Mouse (Mus musculus) thymus, adult 2 months (tissue): ENCODE results near the gene Gm4922. TPM values are rescaled to one million over a fixed set of nuclear protein-coding genes. Genes with fewer than 3 reads are reported as not detected.

Source experiments
- DNase-seq: peaks from one replicate; pipeline ENCODE4 v3.0.0; 2021
- H3K27ac ChIP-seq: fragments of 200-500 bp; 2 replicates; pipeline ENCODE4 v1.5.1; 2012; ENCODE audit warnings: low read length, control low read depth; ENCODE audit not compliant: control insufficient read depth, insufficient read depth
- H3K27me3 ChIP-seq: fragments of 200-500 bp; 2 replicates; pipeline ENCODE4 v1.6.1; 2012; ENCODE audit warnings: mild to moderate bottlenecking, low read length, moderate library complexity, mixed read lengths; ENCODE audit not compliant: control insufficient read depth, insufficient read depth
- H3K36me3 ChIP-seq: fragments of 200-500 bp; 2 replicates; pipeline ENCODE4 v1.6.1; 2012; ENCODE audit warnings: mild to moderate bottlenecking, low read length, moderate library complexity; ENCODE audit not compliant: control insufficient read depth, insufficient read depth
- H3K4me1 ChIP-seq: fragments of 200-500 bp; replicated peaks from 2 replicates; pipeline ENCODE4 v1.6.1; 2012; ENCODE audit warnings: low read length; ENCODE audit not compliant: control insufficient read depth, insufficient read depth
- H3K4me3 ChIP-seq: fragments of 200-500 bp; 2 replicates; pipeline ENCODE4 v1.5.1; 2012; ENCODE audit warnings: mild to moderate bottlenecking, low read length, control low read depth, moderate library complexity; ENCODE audit not compliant: control insufficient read depth, insufficient read depth
- CTCF ChIP-seq: fragments of 200-500 bp; IDR thresholded peaks from 2 replicates; pipeline ENCODE4 v1.5.1; 2012; ENCODE audit warnings: mild to moderate bottlenecking, control low read depth, low read length, moderate library complexity, borderline replicate concordance; ENCODE audit not compliant: control insufficient read depth, poor library complexity, insufficient read depth; ENCODE audit errors: extremely low read depth
- POLR2A ChIP-seq: fragments of 200-500 bp; IDR thresholded peaks from 2 replicates; pipeline ENCODE4 v1.6.1; 2012; ENCODE audit warnings: mild to moderate bottlenecking, low read length, control low read depth, moderate library complexity; ENCODE audit not compliant: control insufficient read depth, poor library complexity, insufficient read depth; ENCODE audit errors: extremely low read depth
- whole genome bisulfite sequencing: fragments of 180-500 bp; shearing (Covaris S2); methylation state at CpG from one replicate; pipeline ENCODE4 v1.1.7; 2018; 5-methylcytosine and 5-hydroxymethylcytosine counted together
- polyA plus RNA-seq: library from polyadenylated mRNA; depleted of rRNA; stranded (reverse); fragments of >200 nt; gene quantifications from 2 replicates; pipeline ENCODE4 v1.2.3, GENCODE M21; 2012; rRNA removed

Gene Gm4922
- not detected in 2 replicates for polyA plus RNA-seq

DNA sequence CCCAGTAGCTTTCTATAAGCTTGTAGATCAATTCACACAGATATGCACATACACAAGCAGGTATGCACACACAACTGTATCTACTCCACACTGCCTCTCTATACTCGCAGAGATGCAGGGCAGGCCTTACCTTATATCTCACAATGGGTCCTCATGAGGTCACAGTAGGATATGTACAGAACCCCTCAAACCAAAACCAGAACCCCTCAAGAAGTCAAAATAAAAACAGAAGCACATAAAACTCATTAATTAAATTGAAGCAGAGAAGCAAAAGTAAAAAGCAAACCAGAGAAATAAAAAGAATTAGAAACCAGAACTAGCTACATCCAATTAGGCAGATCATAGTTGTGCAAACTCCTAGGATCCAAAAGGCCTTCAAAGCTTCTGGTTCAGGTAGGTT lies at the start of gene Gm4922:
Gm4922 (minus strand) TSS at position 101 of the 400 bp plus-strand sequence.
- no peak within 1 kb of the TSS for H3K27ac ChIP-seq
- H3K36me3 ChIP-seq, result no peaks in the 10 kb centered on the region
- 95% methylated on average over 1 of the region's 1 CpGs for WGBS
- H3K27me3 ChIP-seq, result no peaks in the 10 kb centered on the region
- TF ChIP-seq CTCF (no peak), POLR2A (no peak)
- H3K4me3 ChIP-seq, result no peak within 1 kb of the TSS
- no peak for DNase-seq
- H3K4me1 ChIP-seq, result no peaks in the 10 kb centered on the region

DNA sequence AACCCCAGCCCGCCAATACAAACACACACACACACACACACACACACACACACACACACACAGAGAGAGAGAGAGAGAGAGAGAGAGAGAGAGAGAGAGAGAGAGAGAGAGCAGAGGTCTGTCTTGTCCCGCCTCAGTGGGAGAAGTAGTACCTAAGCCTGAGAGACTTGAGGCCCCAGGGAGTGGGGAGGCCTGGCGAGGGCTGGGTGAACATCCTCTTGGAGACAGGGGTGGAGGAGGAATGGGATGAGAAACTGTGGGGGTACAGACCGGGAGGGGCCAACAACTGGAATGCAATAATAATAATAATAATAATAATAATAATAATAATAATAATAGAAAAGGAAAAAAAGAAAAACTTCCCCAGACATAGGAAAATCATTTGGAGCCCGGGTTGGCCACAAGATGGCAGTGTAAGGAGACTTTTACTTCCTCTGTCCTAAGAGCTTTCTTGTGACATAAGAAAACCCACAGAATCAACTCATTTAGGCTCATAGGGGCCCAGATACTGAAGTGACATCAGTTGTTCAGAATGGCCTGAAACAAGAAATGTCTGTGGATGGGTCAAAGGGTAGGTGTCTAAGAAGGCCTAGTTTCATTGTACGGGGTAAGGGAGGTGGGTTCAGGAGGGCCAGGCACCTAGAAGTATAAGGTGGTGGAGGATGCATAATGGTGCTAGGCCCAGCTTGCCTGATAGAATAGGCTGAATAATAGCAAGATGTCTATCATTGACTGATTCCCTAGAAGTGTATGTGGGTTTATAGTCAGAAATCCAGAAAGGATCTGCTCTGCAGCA lies 49.3 kb upstream of the Gm4922 start:
- no peaks in the 10 kb centered on the region for H3K36me3 ChIP-seq
- no peak for TF ChIP-seq POLR2A
- TF ChIP-seq CTCF, result no peak
- WGBS, result 65% methylated on average over 6 of the region's 6 CpGs
- peaks cover 3% of the 10 kb centered on the region for H3K4me1 ChIP-seq
- H3K4me3 ChIP-seq, result no peak overlapping the region
- peak; percentile 50 for DNase-seq
- H3K27me3 ChIP-seq, result no peaks in the 10 kb centered on the region
- no peak overlapping the region for H3K27ac ChIP-seq

DNA sequence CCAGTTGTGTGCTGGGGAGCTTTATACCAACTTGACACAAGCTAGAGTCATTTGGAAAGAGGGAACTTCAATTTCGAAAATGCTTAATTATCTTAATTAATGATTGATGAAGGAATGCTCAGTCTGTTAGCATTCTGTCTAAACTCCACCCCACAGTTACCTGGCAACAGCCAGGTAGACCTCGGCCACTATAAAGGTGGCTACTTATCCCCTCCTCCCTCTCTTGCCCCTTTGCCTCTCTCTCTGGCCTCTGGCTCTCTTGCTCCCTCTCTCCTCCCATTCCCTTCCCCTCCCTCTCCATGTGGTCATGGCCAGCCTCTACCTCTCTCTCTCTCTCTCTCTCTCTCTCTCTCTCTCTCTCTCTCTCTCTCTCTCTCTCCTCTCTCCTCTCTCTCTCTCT lies 47.8 kb upstream of the Gm4922 start:
- no peaks in the 10 kb centered on the region for H3K27me3 ChIP-seq
- no peak for DNase-seq
- no peak overlapping the region for H3K4me3 ChIP-seq
- TF ChIP-seq CTCF (no peak), POLR2A (no peak)
- no peaks in the 10 kb centered on the region for H3K36me3 ChIP-seq
- 79% methylated on average over 2 of the region's 2 CpGs for WGBS
- no peak overlapping the region for H3K27ac ChIP-seq
- H3K4me1 ChIP-seq, result peaks cover 3% of the 10 kb centered on the region

DNA sequence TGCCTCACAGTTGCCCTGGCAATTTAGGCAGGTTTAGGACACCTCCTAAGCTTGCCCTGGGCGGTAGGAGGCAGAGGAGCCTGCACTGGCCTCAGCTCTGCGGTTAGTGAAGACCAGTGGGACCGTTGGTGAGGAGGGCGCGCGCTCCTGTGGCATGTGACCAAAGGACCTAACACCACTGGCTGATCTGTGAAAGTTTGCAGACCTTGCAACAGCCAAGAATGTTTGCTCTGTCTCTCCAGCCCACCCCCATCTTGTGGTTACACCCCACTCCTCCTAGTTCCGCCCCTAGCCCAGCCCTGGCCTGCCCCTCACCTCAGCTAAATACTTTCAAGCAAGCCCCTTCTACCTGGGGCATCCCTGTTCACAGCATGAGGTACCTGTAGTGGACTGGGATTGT lies 45.2 kb upstream of the Gm4922 start:
- 54% methylated on average over 7 of the region's 7 CpGs for WGBS
- H3K4me3 ChIP-seq, result no peak overlapping the region

DNA sequence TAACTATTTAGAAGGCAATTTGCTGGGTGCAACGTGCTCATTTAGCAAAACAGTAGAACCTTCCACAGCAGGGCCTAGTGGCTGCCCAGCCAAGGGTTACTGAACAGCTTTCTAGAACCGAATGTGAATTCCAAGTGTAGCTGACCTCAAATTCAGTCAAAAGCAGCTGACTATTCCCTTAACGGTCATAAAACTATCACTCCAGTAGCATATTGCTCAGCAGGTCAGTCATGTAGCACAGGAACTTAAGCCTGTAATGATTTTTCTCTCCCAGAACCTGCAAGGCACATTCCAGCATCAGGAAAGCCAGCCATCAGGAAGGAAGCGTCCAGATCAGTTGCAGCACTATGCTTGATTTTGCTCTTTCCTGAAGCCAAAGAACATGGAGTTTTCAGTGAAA lies 43.8 kb upstream of the Gm4922 start:
- WGBS, result 96% methylated on average over 4 of the region's 4 CpGs
- Histone ChIP-seq H3K27me3 (no peaks in the 10 kb centered on the region), H3K4me1 (peaks cover 11% of the 10 kb centered on the region), H3K27ac (no peak overlapping the region), H3K36me3 (no peaks in the 10 kb centered on the region), H3K4me3 (no peak overlapping the region)
- DNase-seq, result no peak
- no peak for TF ChIP-seq POLR2A
- TF ChIP-seq CTCF, result no peak

More for the DNA sequence above, 45.2 kb upstream of the Gm4922 start:
- no peak for DNase-seq
- Histone ChIP-seq H3K27me3 (no peaks in the 10 kb centered on the region), H3K36me3 (no peaks in the 10 kb centered on the region), H3K4me1 (peaks cover 10% of the 10 kb centered on the region), H3K27ac (no peak overlapping the region)
- no peak for TF ChIP-seq CTCF
- no peak for TF ChIP-seq POLR2A

DNA sequence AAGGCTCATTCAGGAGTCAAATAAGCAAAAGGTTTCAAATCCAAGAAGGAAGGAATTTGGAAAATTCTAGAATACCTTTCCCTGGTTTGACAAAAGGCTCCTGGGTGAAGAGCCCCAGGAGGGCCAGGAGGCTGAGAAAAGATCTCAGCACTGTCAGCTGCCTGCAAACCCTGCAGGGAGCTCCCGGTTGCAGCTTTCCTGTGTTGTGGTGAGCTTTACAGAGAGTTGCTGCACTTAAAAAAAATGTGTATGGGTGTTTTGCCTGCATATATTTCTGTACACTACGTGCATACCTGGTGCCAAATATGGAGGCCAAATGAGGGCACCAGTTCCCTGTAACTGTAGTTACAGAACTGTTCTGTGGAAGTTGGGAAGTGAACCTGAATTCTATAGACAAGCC lies 41.3 kb upstream of the Gm4922 start:
- no peaks in the 10 kb centered on the region for H3K36me3 ChIP-seq
- no peak overlapping the region for H3K4me3 ChIP-seq
- 2% methylated on average over 2 of the region's 2 CpGs for WGBS
- H3K27me3 ChIP-seq, result no peaks in the 10 kb centered on the region
- H3K27ac ChIP-seq, result no peak overlapping the region
- DNase-seq, result peak; percentile 49
- TF ChIP-seq CTCF, result no peak
- no peak for TF ChIP-seq POLR2A
- H3K4me1 ChIP-seq, result peaks cover 11% of the 10 kb centered on the region

DNA sequence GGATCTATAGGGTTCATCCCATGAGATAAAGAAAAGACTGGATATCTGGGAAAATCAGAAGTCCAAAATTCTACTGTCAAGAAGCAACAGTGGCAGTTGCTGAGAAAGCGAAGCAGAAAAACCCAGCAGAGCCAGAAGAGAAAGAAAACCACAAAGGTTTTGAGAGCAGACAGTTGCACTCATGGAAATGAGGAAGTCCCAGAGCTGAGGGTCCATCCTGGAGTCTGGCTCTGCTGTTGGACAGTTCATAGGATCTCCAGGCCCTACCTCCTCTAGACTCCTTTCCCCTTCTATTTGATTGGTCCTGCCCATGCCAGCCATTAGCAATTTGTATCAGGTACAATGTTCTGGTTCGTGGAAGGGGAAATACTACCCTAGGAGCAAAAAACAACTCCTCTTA lies 39.5 kb upstream of the Gm4922 start:
- H3K4me3 ChIP-seq, result no peak overlapping the region
- WGBS, result 53% methylated on average over 2 of the region's 2 CpGs
- no peaks in the 10 kb centered on the region for H3K36me3 ChIP-seq
- H3K4me1 ChIP-seq, result peaks cover 7% of the 10 kb centered on the region
- TF ChIP-seq POLR2A (no peak), CTCF (no peak)
- no peaks in the 10 kb centered on the region for H3K27me3 ChIP-seq
- DNase-seq, result no peak
- no peak overlapping the region for H3K27ac ChIP-seq
